Mouse (Mus musculus): ENCODE results near the gene Serping1. TPM values are rescaled to one million over a fixed set of nuclear protein-coding genes. Genes with fewer than 3 reads are reported as not detected.

Gene Serping1
- polyA plus RNA-seq, 1 experiment from 2014 or later: 34.0 TPM

MicroRNAs within 50 kb of the gene (microRNA counts, 519-probe panel; counts per million panel counts)
- 7,226 counts per million, percentile 93 among the panel's probes with 10 or more counts for microRNA mmu-miR-130a

Small RNA genes lying within 50 kb of the gene (microRNA-seq; reads per million reads assigned to microRNA genes)
- gene Mir130a: 26,985 reads per million, percentile 98 among the genes with 10 or more reads in this experiment

Other genes starting within 250 kb of the Serping1 start
- gene Ctnnd1, start 124.7 kb downstream of the Serping1 start, polyA plus RNA-seq (2015; fragmentation: Nextera tagmentation; extraction: Ambion mirVana): 10.8 and 16.7 TPM in 2 replicates
- 0.03 and 0.06 TPM in 2 replicates for gene Btbd18, start 116.4 kb downstream of the Serping1 start, polyA plus RNA-seq (2015; fragmentation: Nextera tagmentation; extraction: Ambion mirVana)
- gene Selenoh, start 104.7 kb downstream of the Serping1 start, polyA plus RNA-seq (2015; fragmentation: Nextera tagmentation; extraction: Ambion mirVana): 143 and 145 TPM in 2 replicates
- not detected in 2 replicates for gene Gm28635, start 97.4 kb downstream of the Serping1 start, polyA plus RNA-seq (2015; fragmentation: Nextera tagmentation; extraction: Ambion mirVana)
- gene Med19, start 97.0 kb downstream of the Serping1 start, polyA plus RNA-seq (2015; fragmentation: Nextera tagmentation; extraction: Ambion mirVana): 22.8 and 26.2 TPM in 2 replicates
- 77.9 and 83.4 TPM in 2 replicates for gene Tmx2, start 96.3 kb downstream of the Serping1 start, polyA plus RNA-seq (2015; fragmentation: Nextera tagmentation; extraction: Ambion mirVana)
- 15.8 and 22.4 TPM in 2 replicates for gene Zdhhc5, start 60.3 kb downstream of the Serping1 start, polyA plus RNA-seq (2015; fragmentation: Nextera tagmentation; extraction: Ambion mirVana)
- 60.3 and 69.1 TPM in 2 replicates for gene Clp1, start 48.1 kb downstream of the Serping1 start, polyA plus RNA-seq (2015; fragmentation: Nextera tagmentation; extraction: Ambion mirVana)
- gene Ypel4, start 41.4 kb downstream of the Serping1 start, polyA plus RNA-seq (2015; fragmentation: Nextera tagmentation; extraction: Ambion mirVana): 57.8 and 64.2 TPM in 2 replicates
- gene Gm19426, start 31.8 kb downstream of the Serping1 start, polyA plus RNA-seq (2015; fragmentation: Nextera tagmentation; extraction: Ambion mirVana): 1.5 and 2.2 TPM in 2 replicates
- gene Ube2l6, start 23.4 kb upstream of the Serping1 start, polyA plus RNA-seq (2015; fragmentation: Nextera tagmentation; extraction: Ambion mirVana): 404 and 444 TPM in 2 replicates
- gene Smtnl1, start 47.2 kb upstream of the Serping1 start, polyA plus RNA-seq (2015; fragmentation: Nextera tagmentation; extraction: Ambion mirVana): 0.23 and 0.24 TPM in 2 replicates
- gene Timm10, start 51.6 kb upstream of the Serping1 start, polyA plus RNA-seq (2015; fragmentation: Nextera tagmentation; extraction: Ambion mirVana): 46.8 and 51.5 TPM in 2 replicates
- 138 and 178 TPM in 2 replicates for gene Slc43a1, start 63.4 kb upstream of the Serping1 start, polyA plus RNA-seq (2015; fragmentation: Nextera tagmentation; extraction: Ambion mirVana)
- gene Rtn4rl2, start 111.3 kb upstream of the Serping1 start, polyA plus RNA-seq (2015; fragmentation: Nextera tagmentation; extraction: Ambion mirVana): not detected in 2 replicates
- gene Slc43a3, start 161.1 kb upstream of the Serping1 start, polyA plus RNA-seq (2015; fragmentation: Nextera tagmentation; extraction: Ambion mirVana): 120 and 129 TPM in 2 replicates
- gene Prg2, start 205.0 kb upstream of the Serping1 start, polyA plus RNA-seq (2015; fragmentation: Nextera tagmentation; extraction: Ambion mirVana): 59.8 and 60.0 TPM in 2 replicates
- 6.3 and 6.5 TPM in 2 replicates for gene Prg3, start 212.8 kb upstream of the Serping1 start, polyA plus RNA-seq (2015; fragmentation: Nextera tagmentation; extraction: Ambion mirVana)